Mouse (Mus musculus) erythroblast, embryonic 14.5 days (primary cell): ENCODE measurements around the gene Slc7a6.

ENCODE experiments used
- GATA1 ChIP-seq: IDR thresholded peaks from 2 replicates; pipeline ENCODE4 v1.6.1; 2012; ENCODE audit warnings: low read length, inconsistent platforms, mixed read lengths
- TAL1 ChIP-seq: IDR thresholded peaks from 3 replicates; pipeline ENCODE4 v1.6.1; 2012; ENCODE audit warnings: low read length, inconsistent platforms, mixed read lengths

DNA sequence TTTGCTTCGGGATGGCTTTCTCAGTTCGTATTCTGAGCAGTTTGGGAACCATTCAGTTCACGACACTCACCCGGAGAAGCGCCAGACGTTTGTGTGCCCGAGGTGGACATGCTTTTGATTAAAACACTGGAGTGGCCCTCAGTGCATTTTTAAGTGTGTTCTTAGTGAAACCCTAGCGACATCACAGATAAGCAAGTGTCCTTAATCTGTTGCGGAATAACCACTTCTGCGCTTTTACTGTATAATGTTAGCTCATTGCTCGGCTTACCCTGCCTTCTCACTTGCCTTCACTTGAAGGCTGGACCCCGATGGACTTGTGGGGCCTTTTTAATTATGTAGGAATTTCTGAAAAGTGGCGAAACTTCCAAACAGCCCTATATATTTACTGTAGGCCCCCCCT lies 42.8 kb downstream of the Slc7a6 start:
- no peak for TF ChIP-seq GATA1
- no peak for TF ChIP-seq TAL1
